Mouse (Mus musculus): ENCODE measurements at regions not wholly inside any gene's neighbourhood (a gene's known extent, or its start where the extent isn't known, plus 50 kb on each side); places are given as distances from the start of the nearest gene placed in this dataset.

GRCm38 (mm10) chr1:152164212-152164611, 74.3 kb upstream of the 1700025G04Rik start:
- ATAC-seq = no peak
- no peaks in the 10 kb centered on the region for H3K36me3 ChIP-seq (ENCODE audit: control insufficient read depth, insufficient read depth, low read length)
- no peaks in the 10 kb centered on the region for H3K9me3 ChIP-seq (ENCODE audit: control insufficient read depth, low read length)
- H3K9ac ChIP-seq (ENCODE audit: low read depth, low read length) = no peak overlapping the region
- no peak overlapping the region for H3K27ac ChIP-seq (ENCODE audit: low read length)
- no peak overlapping the region for H3K4me2 ChIP-seq (ENCODE audit: low read depth, low read length)
- WGBS = 76% methylated on average over 5 of the region's 5 CpGs
- H3K4me3 ChIP-seq (ENCODE audit: low read length) = no peak overlapping the region
- H3K4me1 ChIP-seq (ENCODE audit: control insufficient read depth, insufficient read depth, low read length) = peaks cover 2% of the 10 kb centered on the region; the same call in 1 of the 2 replicates
- H3K27me3 ChIP-seq (replicated peaks; ENCODE audit: control insufficient read depth, insufficient read depth, low read length) = no peaks in the 10 kb centered on the region

DNA sequence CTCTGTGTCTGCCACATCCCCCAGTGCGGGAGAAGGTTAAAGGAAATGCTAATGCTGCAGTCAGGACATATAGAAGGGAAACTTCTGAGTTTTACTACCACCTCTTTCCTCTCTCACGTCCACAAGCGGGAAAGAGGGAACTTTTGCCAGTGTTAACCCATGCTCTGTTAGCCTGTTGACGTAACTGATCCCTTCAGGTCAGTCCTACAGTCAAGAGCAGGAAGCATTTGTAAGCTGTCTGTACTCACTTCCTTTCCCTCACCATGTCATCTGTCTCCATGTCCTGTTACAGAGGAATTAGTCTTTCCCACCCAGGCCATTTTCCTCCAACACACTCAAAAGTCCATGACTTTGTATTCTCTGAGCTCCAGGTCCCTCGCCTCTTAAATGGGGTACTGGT, 62.5 kb upstream of the 1700025G04Rik start:
- H3K4me2 ChIP-seq (ENCODE audit: low read depth, low read length) = no peak overlapping the region
- H3K27ac ChIP-seq (ENCODE audit: low read length) = no peak overlapping the region
- H3K27me3 ChIP-seq (replicated peaks; ENCODE audit: control insufficient read depth, insufficient read depth, low read length) = no peaks in the 10 kb centered on the region
- H3K36me3 ChIP-seq (ENCODE audit: control insufficient read depth, insufficient read depth, low read length) = no peaks in the 10 kb centered on the region
- no peak overlapping the region for H3K9ac ChIP-seq (ENCODE audit: low read depth, low read length)
- WGBS = 57% methylated on average over 5 of the region's 5 CpGs
- no peaks in the 10 kb centered on the region for H3K9me3 ChIP-seq (ENCODE audit: control insufficient read depth, low read length)
- no peak for ATAC-seq
- no peaks in the 10 kb centered on the region for H3K4me1 ChIP-seq (ENCODE audit: control insufficient read depth, insufficient read depth, low read length)
- no peak overlapping the region for H3K4me3 ChIP-seq (ENCODE audit: low read length)

- WGBS = 78% methylated on average over 3 of the region's 3 CpGs
- H3K9ac ChIP-seq (ENCODE audit: low read depth, low read length) = no peak overlapping the region
- H3K4me2 ChIP-seq (ENCODE audit: low read depth, low read length) = no peak overlapping the region
- no peaks in the 10 kb centered on the region for H3K4me1 ChIP-seq (ENCODE audit: control insufficient read depth, insufficient read depth, low read length)
- no peaks in the 10 kb centered on the region for H3K27me3 ChIP-seq (replicated peaks; ENCODE audit: control insufficient read depth, insufficient read depth, low read length)
- no peak for ATAC-seq
- no peaks in the 10 kb centered on the region for H3K36me3 ChIP-seq (ENCODE audit: control insufficient read depth, insufficient read depth, low read length)
- no peak overlapping the region for H3K27ac ChIP-seq (ENCODE audit: low read length)
- no peak overlapping the region for H3K4me3 ChIP-seq (ENCODE audit: low read length)
- no peaks in the 10 kb centered on the region; the same call in 1 of the 2 replicates for H3K9me3 ChIP-seq (ENCODE audit: control insufficient read depth, low read length)
Measured at GRCm38 (mm10) chr1:152148731-152149130, 58.8 kb upstream of the 1700025G04Rik start.

DNA sequence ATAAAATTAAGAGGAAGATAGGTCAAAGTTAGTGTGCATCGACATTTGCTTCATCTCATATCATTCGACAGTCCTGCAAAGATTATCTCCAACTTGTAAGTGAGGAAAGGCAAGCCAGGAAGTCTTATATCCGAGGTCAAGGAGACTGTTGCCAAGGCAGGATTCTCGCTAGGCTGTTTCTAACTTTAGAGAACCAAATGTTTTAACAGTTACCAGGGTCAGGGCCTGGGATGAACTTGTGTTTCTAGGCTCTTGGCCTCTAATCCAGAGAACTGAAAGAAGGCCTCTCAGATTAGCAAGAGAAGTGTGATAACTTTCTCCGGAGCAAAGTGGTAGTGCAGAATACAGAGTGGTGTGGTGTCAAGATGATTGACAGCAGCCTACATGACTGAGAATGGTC, 50.2 kb upstream of the 1700025G04Rik start:
- 80% methylated on average over 5 of the region's 5 CpGs for WGBS

More for the DNA sequence above, 50.2 kb upstream of the 1700025G04Rik start:
- Histone ChIP-seq H3K4me2 (ENCODE audit: low read depth, low read length) (no peak overlapping the region), H3K4me3 (ENCODE audit: low read length) (no peak overlapping the region), H3K36me3 (ENCODE audit: control insufficient read depth, insufficient read depth, low read length) (no peaks in the 10 kb centered on the region), H3K27me3 (replicated peaks; ENCODE audit: control insufficient read depth, insufficient read depth, low read length) (no peaks in the 10 kb centered on the region), H3K4me1 (ENCODE audit: control insufficient read depth, insufficient read depth, low read length) (no peaks in the 10 kb centered on the region), H3K27ac (ENCODE audit: low read length) (no peak overlapping the region), H3K9me3 (ENCODE audit: control insufficient read depth, low read length) (no peaks in the 10 kb centered on the region), H3K9ac (ENCODE audit: low read depth, low read length) (no peak overlapping the region)
- ATAC-seq = no peak

All from intestine, embryonic 16.5 days (tissue).